Mouse (Mus musculus) ES-E14 (cell line): Measurements from ENCODE around the gene Ppp2r1b.

Experiments
- CHD2 ChIP-seq: IDR thresholded peaks from 2 replicates; pipeline ENCODE4 v1.6.1; 2014; ENCODE audit warnings: mild to moderate bottlenecking, low read depth, low read length, inconsistent platforms
- HCFC1 ChIP-seq: IDR thresholded peaks from 2 replicates; pipeline ENCODE4 v1.6.1; 2012; ENCODE audit warnings: low read length, inconsistent platforms, borderline replicate concordance; ENCODE audit not compliant: insufficient read depth
- MAFK ChIP-seq: IDR thresholded peaks from 2 replicates; pipeline ENCODE4 v1.6.1; 2014; ENCODE audit warnings: mild to moderate bottlenecking, low read depth, low read length, inconsistent platforms; ENCODE audit not compliant: insufficient read depth
- ZC3H11A ChIP-seq: IDR thresholded peaks from 2 replicates; pipeline ENCODE4 v1.6.1; 2012; ENCODE audit warnings: low read depth, mild to moderate bottlenecking, inconsistent platforms, low read length, borderline replicate concordance

GRCm38 (mm10) chr9:50919554-50919953, 74.5 kb downstream of the Ppp2r1b start:
- TF ChIP-seq CHD2 (no peak), ZC3H11A (no peak), MAFK (no peak), HCFC1 (no peak)
